Mouse (Mus musculus): ENCODE measurements around the gene Matk. TPM values are rescaled to one million over a fixed set of nuclear protein-coding genes. Genes with fewer than 3 reads are reported as not detected.

Matk gene
- polyA plus RNA-seq, 1 experiment from 2014 or later, result 1.7 TPM

GRCm38 (mm10) chr10:81293334-81294030, 40.7 kb downstream of the Matk start:
- H3K4me1 ChIP-seq (ENCODE audit: control insufficient read depth, insufficient read depth, low read length), result peaks cover 43% of the 10 kb centered on the region

GRCm38 (mm10) chr10:81294442-81294841, 41.7 kb downstream of the Matk start:
- H3K27me3 ChIP-seq (ENCODE audit: control insufficient read depth, insufficient read depth, low read length), result peaks cover 24% of the 10 kb centered on the region
- H3K4me2 ChIP-seq, result peak overlapping the region; percentile 96
- no peaks in the 10 kb centered on the region for H3K9me3 ChIP-seq (replicated peaks; ENCODE audit: control insufficient read depth, low read length)
- H3K27ac ChIP-seq (ENCODE audit: low read depth, low read length), result no peak overlapping the region
- 48% methylated on average over 8 of the region's 8 CpGs for WGBS (ENCODE audit: insufficient replicate concordance)
- no peaks in the 10 kb centered on the region for H3K36me3 ChIP-seq (ENCODE audit: control insufficient read depth, insufficient read depth, low read length)
- no peak for ATAC-seq (replicated peaks; ENCODE audit: insufficient number of reproducible peaks, low FRiP score, low TSS enrichment)
- H3K4me3 ChIP-seq (ENCODE audit: low read depth, low read length), result peak overlapping the region; percentile 80; the same call in 1 of the 2 replicates
- H3K4me1 ChIP-seq (ENCODE audit: control insufficient read depth, insufficient read depth, low read length), result peaks cover 47% of the 10 kb centered on the region
- H3K9ac ChIP-seq (ENCODE audit: low read depth, low read length), result peak overlapping the region; percentile 79; the same call in 1 of the 2 replicates

More at GRCm38 (mm10) chr10:81293334-81294030, 40.7 kb downstream of the Matk start:
- Histone ChIP-seq H3K9me3 (replicated peaks; ENCODE audit: control insufficient read depth, low read length) (no peaks in the 10 kb centered on the region), H3K4me3 (ENCODE audit: low read depth, low read length) (peak overlapping the region; percentile 80), H3K36me3 (ENCODE audit: control insufficient read depth, insufficient read depth, low read length) (no peaks in the 10 kb centered on the region), H3K9ac (ENCODE audit: low read depth, low read length) (peak overlapping the region; percentile 79), H3K27ac (ENCODE audit: low read depth, low read length) (peak overlapping the region; percentile 51; the same call in 1 of the 2 replicates), H3K4me2 (peak overlapping the region; percentile 96), H3K27me3 (ENCODE audit: control insufficient read depth, insufficient read depth, low read length) (peaks cover 27% of the 10 kb centered on the region)
- WGBS (ENCODE audit: insufficient replicate concordance), result 3% methylated on average over 25 of the region's 25 CpGs
- ATAC-seq (replicated peaks; ENCODE audit: insufficient number of reproducible peaks, low FRiP score, low TSS enrichment), result no peak; the same call in 1 of the 2 replicates

- H3K4me1 ChIP-seq (ENCODE audit: control insufficient read depth, insufficient read depth, low read length), result peaks cover 55% of the 10 kb centered on the region
- peaks cover 16% of the 10 kb centered on the region for H3K27me3 ChIP-seq (ENCODE audit: control insufficient read depth, insufficient read depth, low read length)
- no peak overlapping the region for H3K4me3 ChIP-seq (ENCODE audit: low read depth, low read length)
- no peak overlapping the region for H3K27ac ChIP-seq (ENCODE audit: low read depth, low read length)
- ATAC-seq (replicated peaks; ENCODE audit: insufficient number of reproducible peaks, low FRiP score, low TSS enrichment), result no peak
- H3K4me2 ChIP-seq, result no peak overlapping the region; the same call in 1 of the 2 replicates
- no peaks in the 10 kb centered on the region for H3K9me3 ChIP-seq (replicated peaks; ENCODE audit: control insufficient read depth, low read length)
- H3K9ac ChIP-seq (ENCODE audit: low read depth, low read length), result no peak overlapping the region
- H3K36me3 ChIP-seq (ENCODE audit: control insufficient read depth, insufficient read depth, low read length), result no peaks in the 10 kb centered on the region
- 83% methylated on average over 6 of the region's 6 CpGs for WGBS (ENCODE audit: insufficient replicate concordance)
Observed at GRCm38 (mm10) chr10:81295185-81295584, 42.5 kb downstream of the Matk start.

- Histone ChIP-seq H3K36me3 (ENCODE audit: control insufficient read depth, insufficient read depth, low read length) (no peaks in the 10 kb centered on the region), H3K27me3 (ENCODE audit: control insufficient read depth, insufficient read depth, low read length) (no peaks in the 10 kb centered on the region), H3K4me1 (ENCODE audit: control insufficient read depth, insufficient read depth, low read length) (peaks cover 67% of the 10 kb centered on the region), H3K9ac (ENCODE audit: low read depth, low read length) (no peak overlapping the region), H3K4me3 (ENCODE audit: low read depth, low read length) (no peak overlapping the region), H3K9me3 (replicated peaks; ENCODE audit: control insufficient read depth, low read length) (no peaks in the 10 kb centered on the region), H3K27ac (ENCODE audit: low read depth, low read length) (peak overlapping the region; percentile 59; the same call in 1 of the 2 replicates), H3K4me2 (no peak overlapping the region)
- no peak for ATAC-seq (replicated peaks; ENCODE audit: insufficient number of reproducible peaks, low FRiP score, low TSS enrichment)
- 83% methylated on average over 6 of the region's 6 CpGs for whole genome bisulfite sequencing (ENCODE audit: insufficient replicate concordance)
Observed at GRCm38 (mm10) chr10:81297246-81297645, 44.5 kb downstream of the Matk start.

GRCm38 (mm10) chr10:81297845-81298244, 45.1 kb downstream of the Matk start:
- no peaks in the 10 kb centered on the region for H3K9me3 ChIP-seq (replicated peaks; ENCODE audit: control insufficient read depth, low read length)
- peak overlapping the region; percentile 0; the same call in 1 of the 2 replicates for H3K4me2 ChIP-seq
- H3K27me3 ChIP-seq (ENCODE audit: control insufficient read depth, insufficient read depth, low read length), result no peaks in the 10 kb centered on the region
- 0 out of 2 replicates have a peak, but pooled peaks have one; percentile 8 for ATAC-seq (replicated peaks; ENCODE audit: insufficient number of reproducible peaks, low FRiP score, low TSS enrichment)
- no peak overlapping the region for H3K4me3 ChIP-seq (ENCODE audit: low read depth, low read length)
- H3K36me3 ChIP-seq (ENCODE audit: control insufficient read depth, insufficient read depth, low read length), result no peaks in the 10 kb centered on the region
- 33% methylated on average over 10 of the region's 10 CpGs for WGBS (ENCODE audit: insufficient replicate concordance)
- peak overlapping the region; percentile 59; the same call in 1 of the 2 replicates for H3K27ac ChIP-seq (ENCODE audit: low read depth, low read length)
- peaks cover 73% of the 10 kb centered on the region for H3K4me1 ChIP-seq (ENCODE audit: control insufficient read depth, insufficient read depth, low read length)
- H3K9ac ChIP-seq (ENCODE audit: low read depth, low read length), result no peak overlapping the region

- Histone ChIP-seq H3K9ac (ENCODE audit: low read depth, low read length) (no peak overlapping the region), H3K4me3 (ENCODE audit: low read depth, low read length) (no peak overlapping the region), H3K36me3 (ENCODE audit: control insufficient read depth, insufficient read depth, low read length) (no peaks in the 10 kb centered on the region), H3K4me1 (ENCODE audit: control insufficient read depth, insufficient read depth, low read length) (peaks cover 78% of the 10 kb centered on the region), H3K27ac (ENCODE audit: low read depth, low read length) (peak overlapping the region; percentile 59; the same call in 1 of the 2 replicates), H3K9me3 (replicated peaks; ENCODE audit: control insufficient read depth, low read length) (no peaks in the 10 kb centered on the region), H3K27me3 (ENCODE audit: control insufficient read depth, insufficient read depth, low read length) (no peaks in the 10 kb centered on the region), H3K4me2 (no peak overlapping the region)
- WGBS (ENCODE audit: insufficient replicate concordance), result 91% methylated on average over 17 of the region's 17 CpGs
- ATAC-seq (replicated peaks; ENCODE audit: insufficient number of reproducible peaks, low FRiP score, low TSS enrichment), result no peak
Observed at GRCm38 (mm10) chr10:81298369-81299100, 45.8 kb downstream of the Matk start.

GRCm38 (mm10) chr10:81299585-81300351, 47.0 kb downstream of the Matk start:
- no peaks in the 10 kb centered on the region for H3K36me3 ChIP-seq (ENCODE audit: control insufficient read depth, insufficient read depth, low read length)
- no peak for ATAC-seq (replicated peaks; ENCODE audit: insufficient number of reproducible peaks, low FRiP score, low TSS enrichment)
- peaks cover 77% of the 10 kb centered on the region for H3K4me1 ChIP-seq (ENCODE audit: control insufficient read depth, insufficient read depth, low read length)
- H3K27ac ChIP-seq (ENCODE audit: low read depth, low read length), result 0 out of 2 replicates have a peak overlapping the region, but pooled peaks have one; percentile 11
- no peak overlapping the region for H3K4me3 ChIP-seq (ENCODE audit: low read depth, low read length)
- H3K27me3 ChIP-seq (ENCODE audit: control insufficient read depth, insufficient read depth, low read length), result no peaks in the 10 kb centered on the region
- peak overlapping the region; percentile 29; the same call in 1 of the 2 replicates for H3K9ac ChIP-seq (ENCODE audit: low read depth, low read length)
- 84% methylated on average over 14 of the region's 14 CpGs for WGBS (ENCODE audit: insufficient replicate concordance)
- 0 out of 2 replicates have a peak overlapping the region, but pooled peaks have one; percentile 4 for H3K4me2 ChIP-seq
- H3K9me3 ChIP-seq (replicated peaks; ENCODE audit: control insufficient read depth, low read length), result no peaks in the 10 kb centered on the region

- WGBS (ENCODE audit: insufficient replicate concordance), result 76% methylated on average over 9 of the region's 9 CpGs
- no peak overlapping the region for H3K9ac ChIP-seq (ENCODE audit: low read depth, low read length)
- peaks cover 72% of the 10 kb centered on the region for H3K4me1 ChIP-seq (ENCODE audit: control insufficient read depth, insufficient read depth, low read length)
Observed at GRCm38 (mm10) chr10:81300352-81300907, 47.7 kb downstream of the Matk start.

More at GRCm38 (mm10) chr10:81300352-81300907, 47.7 kb downstream of the Matk start:
- Histone ChIP-seq H3K27ac (ENCODE audit: low read depth, low read length) (no peak overlapping the region), H3K27me3 (ENCODE audit: control insufficient read depth, insufficient read depth, low read length) (no peaks in the 10 kb centered on the region), H3K4me2 (no peak overlapping the region), H3K36me3 (ENCODE audit: control insufficient read depth, insufficient read depth, low read length) (no peaks in the 10 kb centered on the region), H3K4me3 (ENCODE audit: low read depth, low read length) (no peak overlapping the region), H3K9me3 (replicated peaks; ENCODE audit: control insufficient read depth, low read length) (no peaks in the 10 kb centered on the region)
- ATAC-seq (replicated peaks; ENCODE audit: insufficient number of reproducible peaks, low FRiP score, low TSS enrichment), result no peak

Data from heart, embryonic 11.5 days (tissue).